Mouse (Mus musculus) liver, postnatal 0 days (tissue): ENCODE results near the gene Zfhx3.

Experiments used
- CTCF ChIP-seq: sonication (generic); IDR thresholded peaks from 2 replicates; pipeline ENCODE4 v1.5.1; 2016; ENCODE audit warnings: antibody characterized with exemption, low read depth
- EP300 ChIP-seq: IDR thresholded peaks from 2 replicates; pipeline ENCODE4 v1.6.1; 2016; ENCODE audit warnings: antibody characterized with exemption, low read depth, mild to moderate bottlenecking

GRCm38 (mm10) chr8:108563420-108563819 is 621.0 kb downstream of the Zfhx3 start:
- TF ChIP-seq CTCF (no peak), EP300 (no peak)
